Mouse (Mus musculus) midbrain, embryonic 13.5 days (tissue): ENCODE results near the gene P2ry6. TPM values are rescaled to one million over a fixed set of nuclear protein-coding genes. Genes with fewer than 3 reads are reported as not detected.

Experiments
- ATAC-seq: fragments of 200-750 bp; cut with Nextera tagmentation; 2 replicates; pipeline ENCODE4 v1.8.0; 2017; ENCODE audit warnings: mild to moderate bottlenecking, moderate TSS enrichment, moderate library complexity
- H3K27ac ChIP-seq: fragments of 300-500 bp; sonication (generic); 2 replicates; pipeline ENCODE4 v1.5.1; 2015; ENCODE audit warnings: inconsistent platforms, mild to moderate bottlenecking, moderate library complexity
- H3K27me3 ChIP-seq: fragments of 300-500 bp; sonication (generic); 2 replicates; pipeline ENCODE4 v1.6.1; 2015; ENCODE audit warnings: mild to moderate bottlenecking, inconsistent platforms
- H3K36me3 ChIP-seq: fragments of 300-500 bp; sonication (generic); 2 replicates; pipeline ENCODE4 v1.6.1; 2015; ENCODE audit warnings: mild to moderate bottlenecking, inconsistent platforms
- H3K4me1 ChIP-seq: fragments of 300-500 bp; sonication (generic); replicated peaks from 2 replicates; pipeline ENCODE4 v1.6.1; 2015; ENCODE audit warnings: inconsistent platforms
- H3K4me2 ChIP-seq: fragments of 300-500 bp; sonication (generic); replicated peaks from 2 replicates; pipeline ENCODE4 v1.6.1; 2015; ENCODE audit warnings: moderate library complexity, mild to moderate bottlenecking, inconsistent platforms
- H3K4me3 ChIP-seq: fragments of 300-500 bp; sonication (generic); replicated peaks from 2 replicates; pipeline ENCODE4 v1.5.1; 2015; ENCODE audit warnings: mild to moderate bottlenecking, inconsistent platforms
- H3K9ac ChIP-seq: fragments of 300-500 bp; sonication (generic); replicated peaks from 2 replicates; pipeline ENCODE4 v1.6.1; 2015; ENCODE audit warnings: mild to moderate bottlenecking, inconsistent platforms
- H3K9me3 ChIP-seq: fragments of 300-500 bp; sonication (generic); 2 replicates; pipeline ENCODE4 v1.6.1; 2016; ENCODE audit warnings: mild to moderate bottlenecking, inconsistent platforms
- WGBS: fragments of 180-500 bp; shearing (Covaris S2); methylation state at CpG from one replicate; pipeline ENCODE4 v1.1.7; 2015; 5-methylcytosine and 5-hydroxymethylcytosine counted together
- polyA plus RNA-seq: library from polyadenylated mRNA; unstranded; fragments of >200 nt; fragmentation: Nextera tagmentation; extraction: Ambion mirVana; gene quantifications from 2 replicates; pipeline ENCODE4 v1.2.1, GENCODE M21; 2015

Gene P2ry6
- 1.9 and 2.7 TPM in 2 replicates for polyA plus RNA-seq

- Histone ChIP-seq H3K27me3 (peaks cover 36% of the 10 kb centered on the region), H3K27ac (no peak within 1 kb of the TSS), H3K4me3 (peak within 1 kb of the TSS; percentile 29), H3K36me3 (no peaks in the 10 kb centered on the region), H3K4me2 (peak within 1 kb of the TSS; percentile 48), H3K4me1 (peaks cover 9% of the 10 kb centered on the region; the same call in 1 of the 2 replicates), H3K9ac (peak within 1 kb of the TSS; percentile 41; the same call in 1 of the 2 replicates), H3K9me3 (no peaks in the 10 kb centered on the region)
- 4% methylated on average over 36 of the region's 36 CpGs for WGBS
- ATAC-seq, result peak; percentile 37
Observed at GRCm38 (mm10) chr7:100974135-100974903, at the start of gene P2ry6. Gene P2ry6 (minus strand): TSS chr7:100974649.

DNA sequence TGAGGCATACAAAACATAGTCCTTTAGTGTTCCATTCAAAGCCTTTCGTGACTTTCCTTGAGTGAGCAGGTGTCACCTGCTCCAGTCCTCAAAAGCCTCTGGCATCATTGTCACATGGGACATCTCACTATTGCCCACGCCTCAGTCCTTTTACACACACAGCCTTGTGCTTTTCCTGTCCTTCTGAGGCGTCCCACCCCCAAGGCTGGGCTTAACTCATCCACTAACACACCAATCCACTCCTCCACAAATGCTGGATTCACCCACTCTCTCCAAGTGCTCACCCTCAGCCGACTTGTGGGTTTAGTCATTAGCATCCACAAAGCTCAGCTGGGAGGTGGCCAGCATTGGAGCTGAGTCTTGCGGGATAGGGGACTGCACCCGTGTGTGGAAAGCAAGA is 43.0 kb upstream of the P2ry6 start:
- 67% methylated on average over 6 of the region's 6 CpGs for WGBS
- ATAC-seq, result no peak
- H3K27ac ChIP-seq, result no peak overlapping the region

DNA sequence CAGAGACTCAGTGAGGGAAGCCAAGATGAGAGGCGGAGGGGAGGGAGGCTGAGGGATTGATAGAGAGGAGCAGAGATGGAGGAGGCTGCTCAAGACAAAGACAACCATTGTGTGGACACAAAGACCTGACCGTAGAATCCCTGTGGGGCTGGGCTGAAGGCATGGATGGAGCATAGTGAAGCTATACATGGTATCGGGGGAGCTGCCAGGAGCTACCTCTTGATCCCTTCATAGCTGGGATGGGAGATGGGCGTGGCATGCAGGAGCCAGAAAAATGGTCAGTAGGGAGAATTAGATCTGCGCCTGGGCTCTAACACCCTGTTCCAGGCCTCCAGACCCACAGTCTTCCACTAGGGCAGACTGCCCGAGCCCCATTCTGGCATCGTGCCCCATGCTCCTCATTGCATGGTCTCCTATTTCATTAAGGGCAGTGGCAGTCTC is 42.6 kb upstream of the P2ry6 start:
- Histone ChIP-seq H3K4me3 (no peak overlapping the region), H3K36me3 (no peaks in the 10 kb centered on the region), H3K4me1 (peaks cover 11% of the 10 kb centered on the region), H3K4me2 (no peak overlapping the region), H3K27me3 (peaks cover 29% of the 10 kb centered on the region), H3K9ac (no peak overlapping the region), H3K27ac (no peak overlapping the region), H3K9me3 (no peaks in the 10 kb centered on the region)
- no peak for ATAC-seq
- WGBS, result 66% methylated on average over 7 of the region's 7 CpGs

More for the DNA sequence above, 43.0 kb upstream of the P2ry6 start:
- H3K4me1 ChIP-seq, result peaks cover 6% of the 10 kb centered on the region
- H3K9ac ChIP-seq, result no peak overlapping the region
- H3K9me3 ChIP-seq, result no peaks in the 10 kb centered on the region
- no peaks in the 10 kb centered on the region for H3K36me3 ChIP-seq
- peaks cover 24% of the 10 kb centered on the region for H3K27me3 ChIP-seq
- H3K4me2 ChIP-seq, result no peak overlapping the region
- H3K4me3 ChIP-seq, result no peak overlapping the region

DNA sequence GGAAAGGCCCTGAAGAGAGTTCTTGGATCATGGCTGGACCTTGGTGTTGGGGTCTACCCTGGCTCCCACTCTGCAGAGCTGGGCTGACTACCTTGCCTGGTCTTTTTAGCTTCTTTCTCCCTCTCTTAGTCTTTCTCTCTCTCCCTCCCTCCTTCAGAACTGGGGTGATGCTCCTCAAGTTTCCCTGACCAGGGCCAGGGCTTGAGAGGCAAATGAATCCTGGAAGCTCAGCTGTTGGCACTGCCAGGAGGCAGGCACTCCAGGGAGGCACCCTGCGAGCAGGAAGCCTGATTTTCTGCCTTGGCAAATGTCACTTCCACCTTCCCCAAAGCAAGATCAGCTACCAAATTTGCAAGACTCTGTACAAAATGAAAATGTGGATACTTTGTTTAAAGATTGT is 40.5 kb upstream of the P2ry6 start:
- Histone ChIP-seq H3K9me3 (no peaks in the 10 kb centered on the region), H3K4me2 (no peak overlapping the region), H3K27ac (no peak overlapping the region), H3K4me1 (peaks cover 18% of the 10 kb centered on the region), H3K27me3 (peaks cover 49% of the 10 kb centered on the region), H3K36me3 (no peaks in the 10 kb centered on the region), H3K9ac (no peak overlapping the region), H3K4me3 (no peak overlapping the region)
- no peak for ATAC-seq
- 83% methylated on average over 1 of the region's 1 CpGs for WGBS

DNA sequence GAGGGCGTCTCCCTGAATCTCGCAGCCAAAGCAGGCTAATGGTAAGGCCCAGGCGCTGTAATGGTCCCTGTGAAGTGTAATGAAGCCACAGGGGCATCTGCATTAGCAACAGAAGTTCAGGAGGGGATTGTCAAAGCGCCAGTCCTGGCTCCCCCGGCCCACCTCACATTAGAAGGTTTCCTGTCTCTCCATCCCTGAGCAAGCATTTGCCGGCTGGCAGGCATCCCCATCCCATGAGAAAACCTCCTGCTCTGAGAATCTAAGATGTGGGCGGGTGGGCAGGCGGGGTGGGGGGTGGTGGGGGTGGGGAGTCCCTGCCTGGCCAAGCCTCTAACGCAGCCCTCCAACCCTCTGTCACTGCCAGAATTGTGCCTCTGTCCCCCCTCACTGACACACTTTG is 39.6 kb upstream of the P2ry6 start:
- H3K9me3 ChIP-seq, result no peaks in the 10 kb centered on the region
- H3K27ac ChIP-seq, result no peak overlapping the region
- WGBS, result 22% methylated on average over 9 of the region's 9 CpGs
- no peak overlapping the region for H3K4me2 ChIP-seq
- no peak overlapping the region for H3K4me3 ChIP-seq
- peaks cover 59% of the 10 kb centered on the region for H3K27me3 ChIP-seq
- peaks cover 18% of the 10 kb centered on the region for H3K4me1 ChIP-seq
- H3K36me3 ChIP-seq, result no peaks in the 10 kb centered on the region
- no peak overlapping the region for H3K9ac ChIP-seq
- no peak for ATAC-seq

- Histone ChIP-seq H3K27ac (no peak within 1 kb of the TSS), H3K4me2 (peak within 1 kb of the TSS; percentile 83), H3K36me3 (no peaks in the 10 kb centered on the region), H3K9ac (peak within 1 kb of the TSS; percentile 52), H3K9me3 (no peaks in the 10 kb centered on the region), H3K4me3 (peak within 1 kb of the TSS; percentile 48), H3K27me3 (peaks cover 71% of the 10 kb centered on the region), H3K4me1 (peaks cover 18% of the 10 kb centered on the region)
- 64% methylated on average over 4 of the region's 4 CpGs for WGBS
- no peak for ATAC-seq
Observed at GRCm38 (mm10) chr7:101012541-101012940, 38.1 kb upstream of the P2ry6 start, which contains the start of gene P2ry2. Gene P2ry2 (minus strand): TSS chr7:101012866.

GRCm38 (mm10) chr7:101011681-101012367 is 37.4 kb upstream of the P2ry6 start:
- Histone ChIP-seq H3K9me3 (no peaks in the 10 kb centered on the region), H3K27ac (no peak overlapping the region), H3K9ac (peak overlapping the region; percentile 52), H3K4me2 (peak overlapping the region; percentile 83), H3K4me1 (peaks cover 18% of the 10 kb centered on the region), H3K4me3 (peak overlapping the region; percentile 48), H3K27me3 (peaks cover 71% of the 10 kb centered on the region), H3K36me3 (no peaks in the 10 kb centered on the region)
- peak; percentile 93 for ATAC-seq
- WGBS, result under 1% methylated on average over 53 of the region's 53 CpGs

DNA sequence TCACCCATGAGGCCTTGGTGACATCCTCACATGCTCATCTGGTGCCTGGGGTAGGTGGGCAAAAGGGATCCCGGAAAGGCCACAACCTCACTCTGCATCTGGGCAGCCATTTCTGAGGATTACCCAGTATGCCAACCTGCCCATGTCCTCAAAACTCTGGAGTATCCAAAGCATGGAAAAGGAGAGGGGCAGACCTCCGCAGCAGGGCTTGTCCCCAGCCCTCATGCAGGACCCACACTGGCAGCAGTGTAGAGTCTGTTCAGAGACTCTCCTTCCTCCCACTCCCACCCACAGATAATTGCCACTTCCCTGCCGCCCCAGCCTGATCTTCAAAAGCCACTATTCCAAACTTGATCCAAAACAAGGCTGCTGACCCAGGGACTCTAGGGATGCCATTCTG is 36.3 kb upstream of the P2ry6 start:
- Histone ChIP-seq H3K36me3 (no peaks in the 10 kb centered on the region), H3K4me1 (peaks cover 18% of the 10 kb centered on the region), H3K27me3 (peaks cover 71% of the 10 kb centered on the region), H3K27ac (no peak overlapping the region), H3K9me3 (no peaks in the 10 kb centered on the region), H3K4me3 (no peak overlapping the region), H3K4me2 (no peak overlapping the region), H3K9ac (no peak overlapping the region)
- WGBS, result 71% methylated on average over 3 of the region's 3 CpGs
- ATAC-seq, result no peak

DNA sequence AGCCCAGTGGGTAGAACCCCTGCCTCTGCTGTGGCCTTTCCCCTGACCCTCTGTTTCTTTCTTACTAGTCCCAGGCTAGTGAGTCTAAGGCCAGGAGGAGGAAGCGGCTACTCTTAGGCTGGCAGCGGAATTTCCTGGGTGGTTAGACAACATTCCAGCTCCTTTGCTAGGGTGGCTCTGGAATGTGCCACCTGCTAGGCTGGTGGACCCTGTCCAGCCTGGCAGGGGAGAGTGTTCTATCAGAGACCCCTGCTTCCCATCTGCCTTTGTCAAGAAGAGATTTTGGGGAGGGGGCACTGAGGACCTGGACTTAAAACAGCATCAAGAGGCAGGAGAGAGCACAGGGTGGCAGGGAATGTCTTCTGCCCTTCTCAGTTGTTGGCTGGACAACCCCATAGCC is 31.8 kb upstream of the P2ry6 start:
- Histone ChIP-seq H3K36me3 (no peaks in the 10 kb centered on the region), H3K9ac (no peak overlapping the region), H3K27me3 (peaks cover 34% of the 10 kb centered on the region), H3K4me3 (no peak overlapping the region), H3K4me2 (no peak overlapping the region), H3K4me1 (no peaks in the 10 kb centered on the region), H3K9me3 (no peaks in the 10 kb centered on the region), H3K27ac (no peak overlapping the region)
- ATAC-seq, result no peak
- 76% methylated on average over 2 of the region's 2 CpGs for WGBS

DNA sequence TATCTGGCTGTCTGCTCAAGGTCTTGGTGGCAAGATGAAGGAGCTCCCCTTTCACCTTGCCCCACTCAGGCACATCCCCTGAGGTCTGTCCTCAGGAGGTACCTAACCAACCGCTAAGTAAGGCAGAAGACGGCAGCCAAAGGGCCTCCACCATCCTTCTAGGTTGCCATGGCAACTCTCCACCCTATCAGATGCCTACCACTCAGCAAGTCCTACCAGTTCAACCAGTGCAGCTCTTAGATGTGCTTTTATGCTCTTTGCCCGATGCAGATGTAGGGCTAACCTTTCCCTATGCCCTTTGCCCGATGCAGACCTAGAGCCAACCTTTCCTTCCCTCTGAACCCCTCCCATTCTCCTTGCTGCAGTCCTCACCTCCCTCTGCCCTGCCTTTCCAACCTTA is 30.7 kb upstream of the P2ry6 start:
- no peaks in the 10 kb centered on the region for H3K36me3 ChIP-seq
- H3K9me3 ChIP-seq, result no peaks in the 10 kb centered on the region
- no peak for ATAC-seq
- WGBS, result 64% methylated on average over 4 of the region's 4 CpGs
- no peaks in the 10 kb centered on the region for H3K4me1 ChIP-seq
- H3K4me2 ChIP-seq, result no peak overlapping the region
- H3K27me3 ChIP-seq, result peaks cover 23% of the 10 kb centered on the region
- H3K4me3 ChIP-seq, result no peak overlapping the region
- no peak overlapping the region for H3K9ac ChIP-seq
- H3K27ac ChIP-seq, result no peak overlapping the region

DNA sequence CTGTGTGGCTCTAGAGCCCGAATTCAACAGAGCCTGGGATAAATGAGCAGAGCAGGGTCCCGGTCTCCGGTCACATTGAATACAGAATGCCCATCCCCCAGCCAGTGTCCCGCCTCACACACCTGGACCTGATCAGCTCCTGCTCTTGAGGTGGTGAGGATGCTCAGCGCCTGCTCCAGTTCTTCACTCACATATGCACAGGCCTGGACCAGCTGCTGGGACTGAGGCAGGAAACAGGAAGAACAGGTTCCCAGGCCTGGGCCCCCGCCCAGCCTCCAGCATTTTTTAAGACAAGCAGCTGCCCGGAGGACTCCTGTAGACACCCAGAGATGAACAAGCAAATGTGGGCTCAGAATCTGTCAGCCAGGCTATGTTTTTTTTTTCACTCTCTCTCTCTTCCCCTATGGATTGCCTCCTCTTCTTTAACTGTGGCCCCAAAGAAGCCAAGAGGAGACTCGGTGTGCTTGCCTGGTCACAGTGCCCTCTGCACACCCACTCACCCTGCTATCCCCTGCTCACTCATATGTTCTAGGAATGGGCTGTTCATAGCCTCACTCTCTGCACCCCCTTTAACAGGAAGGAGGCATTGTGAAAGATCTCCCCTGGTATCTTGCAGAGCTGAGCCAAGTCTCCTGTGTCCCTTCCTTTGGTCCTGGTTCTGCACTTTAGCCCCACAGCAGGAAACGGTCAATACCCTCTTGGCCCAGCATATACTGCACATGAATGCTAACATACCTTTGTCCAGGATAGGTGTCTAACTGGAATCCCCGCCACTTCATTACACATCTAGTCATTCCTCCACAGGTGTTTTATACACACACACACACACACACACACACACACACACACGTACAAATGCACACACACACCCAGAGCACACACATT is 29.2 kb upstream of the P2ry6 start:
- Histone ChIP-seq H3K27me3 (0 out of 2 replicates have a peak, but pooled peaks cover 9% of the 10 kb centered on the region), H3K4me2 (no peak overlapping the region), H3K27ac (no peak overlapping the region), H3K4me1 (no peaks in the 10 kb centered on the region), H3K4me3 (no peak overlapping the region), H3K9ac (no peak overlapping the region), H3K36me3 (no peaks in the 10 kb centered on the region), H3K9me3 (no peaks in the 10 kb centered on the region)
- no peak for ATAC-seq
- WGBS, result 74% methylated on average over 11 of the region's 11 CpGs
